Mouse (Mus musculus) liver, embryonic 15.5 days (tissue): Measurements from ENCODE around the gene Gtsf2. TPM values are rescaled to one million over a fixed set of nuclear protein-coding genes. Genes with fewer than 3 reads are reported as not detected.

Experiments used
- polyA plus RNA-seq: library from polyadenylated mRNA; unstranded; fragments of >200 nt; fragmentation: Nextera tagmentation; extraction: Ambion mirVana; gene quantifications from 2 replicates; pipeline ENCODE4 v1.2.1, GENCODE M21; 2015

The Gtsf2 gene
- polyA plus RNA-seq, 1 experiment from 2014 or later: not detected

Other genes with a start within 250 kb of the Gtsf2 start
- 44.5 and 49.2 TPM in 2 replicates for gene Cbx5, start 208.7 kb downstream of the Gtsf2 start, polyA plus RNA-seq
- 193 and 220 TPM in 2 replicates for gene Hnrnpa1, start 208.0 kb downstream of the Gtsf2 start, polyA plus RNA-seq
- 207 and 217 TPM in 2 replicates for gene Nfe2, start 190.1 kb downstream of the Gtsf2 start, polyA plus RNA-seq
- gene Copz1, start 175.8 kb downstream of the Gtsf2 start, polyA plus RNA-seq: 196 and 203 TPM in 2 replicates
- gene Gpr84, start 137.9 kb downstream of the Gtsf2 start, polyA plus RNA-seq: 0.86 and 1.0 TPM in 2 replicates
- 6.0 and 6.6 TPM in 2 replicates for gene Zfp385a, start 108.4 kb downstream of the Gtsf2 start, polyA plus RNA-seq
- gene Itga5, start 81.7 kb downstream of the Gtsf2 start, polyA plus RNA-seq: 15.9 and 19.1 TPM in 2 replicates
- not detected in 2 replicates for gene Gtsf1, start 18.0 kb downstream of the Gtsf2 start, polyA plus RNA-seq
- 7.0 and 7.2 TPM in 2 replicates for gene Nckap1l, start 5.3 kb upstream of the Gtsf2 start, polyA plus RNA-seq
- 0.25 and 0.29 TPM in 2 replicates for gene Pde1b, start 54.6 kb upstream of the Gtsf2 start, polyA plus RNA-seq
- 0.30 and 0.66 TPM in 2 replicates for gene Ppp1r1a, start 89.5 kb upstream of the Gtsf2 start, polyA plus RNA-seq
- gene Glycam1, start 116.6 kb upstream of the Gtsf2 start, polyA plus RNA-seq: not detected in 2 replicates